Mouse (Mus musculus): Measurements from ENCODE around the gene Gm26620.

The Gm26620 gene

DNA sequence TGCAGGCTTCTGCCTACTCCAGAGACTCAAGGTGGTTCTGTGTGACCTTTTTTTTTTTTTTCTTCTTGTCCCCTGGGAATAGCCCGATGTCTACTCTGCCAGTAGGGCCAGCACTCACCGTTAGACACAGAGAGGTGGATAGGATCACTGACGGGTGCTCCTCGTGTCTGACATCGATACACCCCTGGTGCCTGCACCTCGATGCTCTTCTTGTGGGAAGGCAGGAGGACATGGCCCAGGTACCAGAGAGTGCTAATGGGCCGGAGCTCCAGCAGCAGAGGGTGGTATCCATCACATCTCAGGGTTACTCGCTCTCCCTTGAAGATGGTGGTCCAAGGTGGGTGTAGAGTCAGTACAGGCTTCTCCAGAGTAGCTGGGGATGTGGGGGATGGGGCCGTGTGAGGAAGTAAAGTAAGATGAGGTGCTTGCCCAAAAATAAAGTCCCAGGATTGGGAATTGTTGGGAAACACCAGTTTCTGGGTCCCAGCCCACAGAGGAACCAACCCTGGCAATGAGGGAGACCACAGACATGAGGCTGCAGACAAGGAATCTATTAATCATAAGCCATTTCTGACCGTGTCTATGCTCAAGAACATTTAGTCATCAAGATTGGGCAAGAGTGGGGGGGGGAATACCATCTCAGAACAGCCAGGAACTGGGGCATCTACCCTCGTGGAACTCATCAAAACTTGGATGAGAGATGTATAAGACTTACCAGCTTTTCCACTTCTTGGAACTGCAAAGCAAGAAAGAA lies 27.2 kb downstream of the Gm26620 start:
- no peak for DNase-seq (ENCODE audit: extremely low read depth, low read depth)

DNA sequence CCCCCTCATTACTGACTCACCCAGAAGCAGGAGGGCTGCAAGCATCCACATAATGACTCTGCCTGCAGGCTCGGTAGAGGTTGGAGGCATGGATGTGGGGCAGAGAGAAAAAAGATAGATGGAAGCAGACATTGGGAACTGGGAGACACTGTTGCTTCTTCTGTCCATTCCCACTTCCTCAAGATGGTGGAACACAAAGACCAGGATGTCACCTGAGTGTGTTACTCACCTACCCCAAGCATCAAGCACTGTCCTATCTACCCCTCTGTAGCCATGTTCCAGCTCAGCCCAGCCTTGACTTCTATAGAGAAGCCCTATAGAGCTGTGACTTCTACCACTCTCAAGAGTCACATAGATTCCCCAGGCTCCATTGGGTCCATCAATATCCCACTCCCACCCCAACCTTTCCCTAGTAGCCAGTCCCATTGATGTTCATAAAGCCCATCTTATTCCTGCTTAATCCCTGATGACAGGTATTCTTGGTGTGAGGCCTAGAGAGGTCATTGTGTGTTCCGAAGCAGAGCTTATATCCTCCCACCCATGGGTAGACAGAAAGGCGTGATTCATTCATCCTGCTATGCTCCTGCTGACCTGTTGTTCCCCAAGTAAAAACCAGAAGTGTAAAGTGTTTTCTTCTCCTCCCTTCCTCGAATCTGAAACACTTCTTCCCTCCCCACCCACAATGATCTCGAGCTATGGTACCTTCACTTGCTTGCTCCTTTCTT lies 28.2 kb downstream of the Gm26620 start, which contains the start of gene Fcrlb:
Gene Fcrlb, minus strand, starts transcription at position 51 of the 725 bp plus-strand sequence.
- no peak for DNase-seq (ENCODE audit: extremely low read depth, low read depth)

DNA sequence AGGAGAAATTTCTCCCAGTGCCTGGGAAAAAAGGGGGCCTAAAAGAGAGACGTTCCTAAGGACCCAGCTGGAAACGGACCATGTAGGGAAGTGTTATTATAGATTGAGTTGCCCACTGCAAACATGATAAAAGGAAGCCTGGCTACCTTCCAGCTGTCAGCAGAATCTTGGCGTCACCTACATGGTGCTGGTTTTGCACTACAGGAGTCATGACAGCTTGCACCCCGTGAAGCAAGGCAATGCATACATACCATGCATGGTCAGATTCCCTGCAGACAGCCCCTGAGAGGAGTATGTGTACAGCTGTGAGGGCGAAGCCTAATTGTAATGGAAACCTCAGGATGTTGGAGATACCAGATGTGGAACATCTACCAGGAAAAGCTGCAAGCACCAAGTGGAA lies 30.8 kb downstream of the Gm26620 start:
- DNase-seq (ENCODE audit: extremely low read depth, low read depth): no peak

DNA sequence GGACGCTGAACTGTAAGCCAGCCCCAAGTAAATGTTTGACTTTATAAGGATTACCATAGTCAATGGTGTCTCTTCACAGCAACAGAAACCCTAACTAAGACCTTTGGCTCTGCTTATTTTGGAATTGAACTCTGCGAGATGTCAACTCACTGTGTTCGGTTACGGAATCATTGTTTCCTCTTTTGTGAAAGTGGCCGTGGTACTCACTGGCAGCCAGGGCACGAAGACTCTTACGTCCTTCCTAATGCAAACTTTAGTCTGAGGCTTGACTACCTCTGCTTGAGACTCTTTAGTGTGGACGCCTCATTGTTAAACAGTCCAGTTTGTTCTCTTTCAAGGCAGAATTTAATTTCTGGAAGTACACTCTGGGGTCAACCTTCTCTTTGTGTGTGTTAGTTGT lies 34.4 kb downstream of the Gm26620 start:
- no peak for DNase-seq (ENCODE audit: extremely low read depth, low read depth)

DNA sequence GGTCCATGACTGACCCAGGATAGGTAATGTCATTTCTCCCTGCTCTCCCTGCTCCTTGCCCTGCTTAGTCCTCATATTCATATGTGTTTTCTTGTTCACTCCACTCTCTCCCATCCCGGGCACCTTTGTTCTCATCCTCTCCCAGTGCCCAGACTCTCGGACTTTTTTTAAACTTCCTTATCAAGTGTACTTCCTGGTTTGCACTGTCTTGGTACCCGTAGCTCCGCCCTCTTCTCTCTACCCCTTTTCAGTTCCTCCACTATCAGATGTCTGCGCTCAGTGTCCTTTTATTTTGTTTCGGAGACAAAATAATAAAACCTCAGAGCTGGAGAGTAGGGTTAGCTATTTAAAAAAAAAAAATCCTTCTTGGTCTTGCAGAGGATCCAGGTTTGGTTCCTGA lies 39.6 kb downstream of the Gm26620 start:
- DNase-seq (ENCODE audit: extremely low read depth, low read depth): peak; percentile 88

DNA sequence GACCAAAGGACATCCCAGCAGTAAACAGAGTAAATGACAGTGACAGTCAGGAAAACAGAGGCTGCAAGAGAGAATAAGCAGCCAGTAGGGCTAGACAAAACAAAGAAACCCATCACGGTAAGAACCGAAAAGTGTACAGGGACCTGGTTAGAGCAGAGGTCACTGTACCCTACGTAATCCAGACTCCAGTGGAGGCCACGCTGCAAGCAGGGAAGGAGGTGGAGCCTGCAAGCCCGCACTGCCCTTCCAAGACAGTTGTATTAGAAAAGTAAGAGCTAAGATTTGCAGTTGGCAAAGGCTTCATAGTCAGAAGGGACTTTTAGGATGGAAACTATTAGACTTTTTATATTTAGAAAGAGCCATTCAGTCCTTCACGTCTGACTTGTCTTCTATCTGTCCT lies 42.1 kb downstream of the Gm26620 start:
- no peak for DNase-seq (ENCODE audit: extremely low read depth, low read depth)

DNA sequence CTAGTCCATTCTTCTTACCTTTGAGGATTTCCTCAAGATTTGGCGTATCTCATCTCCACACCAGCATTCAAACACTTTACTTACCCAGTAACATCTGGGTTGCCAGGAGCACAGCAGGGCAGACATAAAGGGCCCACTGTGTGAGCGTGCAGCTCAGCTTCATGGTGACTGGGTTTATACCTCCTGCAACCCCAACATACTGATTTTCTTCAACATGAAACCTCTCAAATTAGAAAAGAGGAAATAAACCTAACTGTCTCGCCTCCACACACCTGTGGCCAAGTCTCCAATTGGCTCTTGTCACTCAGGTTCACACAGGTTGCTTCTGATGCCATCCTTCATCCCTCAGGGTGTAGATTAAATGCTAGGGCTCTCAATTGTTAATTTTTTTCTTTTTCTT lies 42.5 kb downstream of the Gm26620 start, which contains the start of gene Fcrla:
Gene Fcrla, minus strand, starts transcription at position 206 of the 400 bp plus-strand sequence.
- DNase-seq (ENCODE audit: extremely low read depth, low read depth): no peak

DNA sequence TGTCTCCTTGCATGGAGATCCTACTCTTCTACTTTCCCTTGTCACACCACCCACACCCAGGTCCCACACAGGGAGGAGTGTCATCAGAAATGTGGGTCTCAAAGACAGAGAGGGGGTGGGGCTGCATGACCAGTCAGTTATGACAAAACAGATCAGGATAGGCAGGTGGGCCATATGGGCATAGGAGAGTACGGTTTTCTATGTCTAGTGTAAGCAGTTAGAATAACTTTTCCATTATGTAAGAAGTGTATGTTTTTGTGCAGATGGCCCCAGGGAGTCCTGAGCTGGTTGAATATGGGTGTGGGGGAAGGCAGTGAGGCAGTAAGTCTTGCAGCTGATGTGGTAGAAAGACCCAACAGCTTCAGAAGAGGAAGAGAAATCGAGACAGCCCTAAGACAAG lies 43.6 kb downstream of the Gm26620 start:
- DNase-seq (ENCODE audit: extremely low read depth, low read depth): no peak

DNA sequence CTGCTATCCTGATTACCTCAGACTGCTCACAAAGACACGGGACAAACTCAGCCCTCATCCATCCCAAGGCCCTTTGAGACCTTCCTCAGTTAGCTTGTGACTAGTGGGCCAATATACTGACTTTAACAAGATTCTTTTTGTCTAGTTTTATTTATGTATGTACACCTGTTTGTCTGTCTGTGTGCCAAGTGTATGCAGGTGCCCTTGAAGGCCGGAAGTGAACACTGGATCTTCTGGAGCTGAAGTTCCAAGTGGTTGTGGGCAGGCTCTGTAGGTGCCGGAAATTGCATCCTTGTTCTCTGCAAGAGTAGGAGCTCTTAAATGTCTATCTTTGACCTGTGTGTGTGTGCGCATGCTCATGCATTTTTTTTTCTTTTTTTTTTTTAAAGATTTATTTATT lies 44.4 kb downstream of the Gm26620 start:
- no peak for DNase-seq (ENCODE audit: extremely low read depth, low read depth)

DNA sequence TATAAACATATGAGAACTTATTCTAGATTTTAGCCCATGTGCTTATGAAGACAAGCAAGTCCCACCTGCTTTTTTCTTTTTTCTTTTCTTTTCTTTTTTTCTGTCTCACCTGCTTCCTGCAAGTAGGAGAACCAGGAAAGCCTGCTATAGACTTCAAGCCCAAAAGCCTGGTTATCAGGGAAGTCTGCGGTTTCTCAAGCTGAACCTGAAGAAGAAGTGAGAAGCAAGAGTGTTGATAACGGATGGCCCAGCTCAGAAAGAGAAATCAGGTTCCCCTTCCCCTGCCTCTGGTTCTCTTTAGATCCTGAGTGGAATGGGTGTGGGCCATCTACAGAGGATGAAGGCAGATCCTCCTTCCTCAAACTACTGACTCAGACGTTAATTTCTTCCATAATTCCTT lies 47.2 kb downstream of the Gm26620 start:
- peak; percentile 63 for DNase-seq (ENCODE audit: extremely low read depth, low read depth)

DNA sequence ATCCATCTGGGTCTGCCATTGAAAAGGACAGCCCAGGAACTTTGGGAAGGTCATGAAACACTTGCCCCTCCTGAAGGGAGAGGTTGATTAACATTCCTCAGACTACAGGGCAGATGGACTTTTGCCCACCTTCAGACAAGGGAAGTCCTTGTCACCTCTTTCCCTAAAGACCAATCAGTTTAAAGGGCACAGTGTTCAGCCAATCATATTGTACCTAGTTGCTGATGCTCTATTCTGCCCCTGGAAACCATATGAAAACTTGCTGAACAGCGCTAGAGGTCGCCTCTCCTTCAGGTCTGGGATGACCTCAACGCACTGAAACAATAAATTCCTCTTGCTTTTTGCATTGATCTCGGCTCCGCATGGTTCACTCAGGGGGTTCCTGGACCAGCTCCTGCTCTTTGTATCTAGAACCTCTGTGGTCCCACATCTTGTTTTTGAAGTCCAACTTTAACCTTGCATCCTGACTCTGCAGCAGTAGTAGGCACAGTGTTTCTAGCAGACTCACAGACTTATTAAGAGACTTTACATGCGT lies 48.6 kb downstream of the Gm26620 start:
- no peak for DNase-seq (ENCODE audit: extremely low read depth, low read depth)

DNA sequence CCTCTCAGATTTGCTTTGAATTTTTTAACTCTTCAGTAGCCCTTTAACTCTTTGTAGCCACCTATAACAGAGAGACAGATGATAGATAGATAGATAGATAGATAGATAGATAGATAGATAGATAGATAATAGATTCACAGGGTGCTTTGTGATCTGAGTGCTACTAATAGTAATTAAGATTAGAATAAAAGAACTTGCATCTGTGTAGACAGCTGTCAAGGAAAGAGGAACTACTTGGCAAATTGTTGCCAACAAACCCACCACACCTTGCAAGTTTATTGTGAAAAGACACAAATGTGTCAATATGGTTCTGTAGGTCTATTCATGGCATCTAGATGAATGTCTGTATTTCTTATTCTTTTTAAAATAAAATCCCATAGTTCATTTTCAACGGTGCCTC lies 49.1 kb downstream of the Gm26620 start:
- DNase-seq (ENCODE audit: extremely low read depth, low read depth): peak; percentile 39

DNA sequence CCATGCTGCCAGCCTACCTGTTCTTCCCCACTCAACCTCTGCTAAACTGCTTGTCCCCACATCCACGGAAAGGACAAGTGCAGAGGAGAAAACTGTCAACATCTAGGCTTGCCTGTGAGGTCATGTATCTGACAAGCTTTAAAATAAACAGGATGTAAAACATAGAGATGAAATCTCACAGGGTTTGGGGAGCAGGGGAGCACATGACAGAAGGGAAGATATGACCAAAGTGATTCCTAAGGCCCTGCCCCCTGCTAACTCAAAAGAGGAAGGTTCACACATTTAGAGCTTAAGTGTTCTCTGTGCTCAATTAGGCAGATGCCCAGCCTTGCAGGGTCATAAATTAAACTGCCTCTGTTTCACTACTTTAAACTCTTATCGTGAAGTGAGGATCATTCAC lies 49.5 kb downstream of the Gm26620 start:
- DNase-seq (ENCODE audit: extremely low read depth, low read depth): peak; percentile 62

Measured in MEL-GATA-1-ER (cell line).